Mouse (Mus musculus) testis, postnatal 10 days (tissue): ENCODE results near the gene Lrrc18.

Source experiments
- DNase-seq: peaks from one replicate; pipeline ENCODE4 v3.0.0; 2021; ENCODE audit warnings: low spot score

Lrrc18 gene

GRCm38 (mm10) chr14:33053441-33053840, 62.3 kb downstream of the Lrrc18 start:
- no peak for DNase-seq

DNA sequence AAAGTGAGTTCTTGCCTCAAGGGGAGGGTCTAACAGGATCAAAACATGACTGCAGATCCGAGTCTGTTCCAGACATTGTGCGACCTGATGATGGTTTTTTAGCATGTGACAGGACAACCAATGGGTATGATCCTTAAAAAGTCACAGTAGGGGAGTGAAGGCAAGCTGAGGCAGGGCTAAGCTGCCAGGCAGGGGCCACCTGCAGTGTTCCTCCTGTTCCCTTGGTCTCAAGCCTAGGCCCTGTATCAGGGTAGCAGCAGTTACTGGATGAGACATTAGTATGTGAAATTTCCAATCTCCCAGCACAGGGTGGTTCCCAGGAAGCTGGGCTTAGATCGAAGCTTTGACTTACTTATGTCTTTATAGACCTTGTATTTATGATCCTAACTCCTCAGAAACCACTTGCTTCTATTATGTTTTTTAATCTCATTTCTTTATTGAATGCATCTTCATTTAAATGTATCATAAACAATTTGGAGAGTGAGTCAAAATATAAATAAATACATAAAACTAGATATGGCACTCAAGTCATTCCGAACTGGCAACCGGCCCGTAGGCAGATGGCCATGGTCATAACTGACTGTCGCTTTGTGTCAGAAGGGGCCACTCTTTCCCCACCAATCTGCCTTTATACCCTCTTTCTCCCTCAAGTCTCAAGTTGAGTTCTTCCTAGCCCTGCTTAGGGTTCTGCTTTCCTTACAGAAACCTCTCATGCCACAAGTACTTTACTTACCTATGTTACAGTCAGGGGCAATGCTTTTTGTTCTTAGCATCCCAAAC, 67.9 kb downstream of the Lrrc18 start:
- DNase-seq = no peak

DNA sequence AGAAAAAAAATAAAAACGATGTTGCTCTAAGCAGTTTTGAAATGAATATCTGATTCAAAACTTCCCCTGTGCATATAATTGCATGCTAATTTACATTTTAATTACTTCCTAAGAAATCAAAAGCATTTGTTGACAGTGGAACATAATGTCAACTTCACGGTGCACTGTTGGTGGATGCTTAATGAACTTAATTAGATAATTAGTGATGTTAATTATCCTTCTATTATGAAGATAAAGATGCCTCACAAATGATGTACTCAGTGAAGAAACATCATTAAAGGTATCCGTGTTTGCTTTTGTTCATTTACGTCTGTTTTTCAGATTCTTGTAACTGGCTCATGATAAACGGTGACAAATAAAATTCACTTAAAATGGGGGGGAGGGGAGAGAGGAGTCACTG, 71.8 kb downstream of the Lrrc18 start:
- DNase-seq = no peak
